Mouse (Mus musculus): ENCODE data around the gene Ncaph2. TPM values are rescaled to one million over a fixed set of nuclear protein-coding genes. Genes with fewer than 3 reads are reported as not detected.

Ncaph2 gene
- total RNA-seq, 2 experiments from 2014 or later, result 86.6 to 98.1 TPM

- peak; percentile 43; the same call in 1 of the 2 replicates for ATAC-seq (ENCODE audit: poor library complexity, severe bottlenecking)
These were observed 15.4 kb upstream of the Ncaph2 start for GRCm38 (mm10) chr15:89340136-89340535.

GRCm38 (mm10) chr15:89341678-89342077 is 13.8 kb upstream of the Ncaph2 start:
- ATAC-seq (ENCODE audit: poor library complexity, severe bottlenecking), result no peak

- ATAC-seq (ENCODE audit: poor library complexity, severe bottlenecking), result no peak
These were observed 12.2 kb upstream of the Ncaph2 start for GRCm38 (mm10) chr15:89343325-89343724.

- no peak for ATAC-seq (ENCODE audit: poor library complexity, severe bottlenecking)
These were observed 5.1 kb upstream of the Ncaph2 start for GRCm38 (mm10) chr15:89350447-89350846.

- ATAC-seq (ENCODE audit: poor library complexity, severe bottlenecking), result no peak
These were observed 4.2 kb upstream of the Ncaph2 start for GRCm38 (mm10) chr15:89351302-89351701.

GRCm38 (mm10) chr15:89352054-89352453 is 3.5 kb upstream of the Ncaph2 start:
- ATAC-seq (ENCODE audit: poor library complexity, severe bottlenecking), result no peak

GRCm38 (mm10) chr15:89352795-89353194 is 2.7 kb upstream of the Ncaph2 start:
- no peak for ATAC-seq (ENCODE audit: poor library complexity, severe bottlenecking)

GRCm38 (mm10) chr15:89353837-89354236 is 1.7 kb upstream of the Ncaph2 start:
- ATAC-seq (ENCODE audit: poor library complexity, severe bottlenecking), result no peak

- no peak for ATAC-seq (ENCODE audit: poor library complexity, severe bottlenecking)
These were observed 1.1 kb upstream of the Ncaph2 start for GRCm38 (mm10) chr15:89354455-89354854.

- peak; percentile 55 for ATAC-seq (ENCODE audit: poor library complexity, severe bottlenecking)
These were observed 853 bp downstream of the Ncaph2 start for GRCm38 (mm10) chr15:89356372-89356771.

- ATAC-seq (ENCODE audit: poor library complexity, severe bottlenecking), result no peak
These were observed 3.3 kb downstream of the Ncaph2 start for GRCm38 (mm10) chr15:89358784-89359183.

- no peak for ATAC-seq (ENCODE audit: poor library complexity, severe bottlenecking)
These were observed 7.5 kb downstream of the Ncaph2 start for GRCm38 (mm10) chr15:89363051-89363450.

- ATAC-seq (ENCODE audit: poor library complexity, severe bottlenecking), result no peak
These were observed 9.6 kb downstream of the Ncaph2 start for GRCm38 (mm10) chr15:89365141-89365551.

- ATAC-seq (ENCODE audit: poor library complexity, severe bottlenecking), result no peak
These were observed 16.5 kb downstream of the Ncaph2 start for GRCm38 (mm10) chr15:89372068-89372467.

GRCm38 (mm10) chr15:89372536-89372935 is 17.0 kb downstream of the Ncaph2 start:
- no peak for ATAC-seq (ENCODE audit: poor library complexity, severe bottlenecking)

GRCm38 (mm10) chr15:89373027-89373761 is 17.7 kb downstream of the Ncaph2 start:
- ATAC-seq (ENCODE audit: poor library complexity, severe bottlenecking), result peak; percentile 86

GRCm38 (mm10) chr15:89373762-89374248 is 18.3 kb downstream of the Ncaph2 start, which contains the start of gene Sco2:
TSS of gene Sco2 (minus strand) at chr15:89373846.
- ATAC-seq (ENCODE audit: poor library complexity, severe bottlenecking), result peak; percentile 79

- ATAC-seq (ENCODE audit: poor library complexity, severe bottlenecking), result no peak
These were observed 18.8 kb downstream of the Ncaph2 start for GRCm38 (mm10) chr15:89374340-89374739.

- no peak for ATAC-seq (ENCODE audit: poor library complexity, severe bottlenecking)
These were observed 19.4 kb downstream of the Ncaph2 start for GRCm38 (mm10) chr15:89374801-89375534.

- no peak for ATAC-seq (ENCODE audit: poor library complexity, severe bottlenecking)
These were observed 20.5 kb downstream of the Ncaph2 start for GRCm38 (mm10) chr15:89376040-89376439.

- no peak for ATAC-seq (ENCODE audit: poor library complexity, severe bottlenecking)
These were observed 21.4 kb downstream of the Ncaph2 start, which contains the start of gene Tymp for GRCm38 (mm10) chr15:89376957-89377356. TSS of gene Tymp (minus strand) at chr15:89377039.

GRCm38 (mm10) chr15:89377362-89377761 is 21.8 kb downstream of the Ncaph2 start:
- ATAC-seq (ENCODE audit: poor library complexity, severe bottlenecking), result no peak
